Mouse (Mus musculus) naive thymus-derived CD4-positive, alpha-beta T cell, adult 2 months (primary cell): ENCODE measurements around the gene Rrp7a.

Experiments used
- DNase-seq: peaks from one replicate; pipeline ENCODE4 v3.0.0-alpha.2; 2011; ENCODE audit warnings: low read depth

Gene Rrp7a

DNA sequence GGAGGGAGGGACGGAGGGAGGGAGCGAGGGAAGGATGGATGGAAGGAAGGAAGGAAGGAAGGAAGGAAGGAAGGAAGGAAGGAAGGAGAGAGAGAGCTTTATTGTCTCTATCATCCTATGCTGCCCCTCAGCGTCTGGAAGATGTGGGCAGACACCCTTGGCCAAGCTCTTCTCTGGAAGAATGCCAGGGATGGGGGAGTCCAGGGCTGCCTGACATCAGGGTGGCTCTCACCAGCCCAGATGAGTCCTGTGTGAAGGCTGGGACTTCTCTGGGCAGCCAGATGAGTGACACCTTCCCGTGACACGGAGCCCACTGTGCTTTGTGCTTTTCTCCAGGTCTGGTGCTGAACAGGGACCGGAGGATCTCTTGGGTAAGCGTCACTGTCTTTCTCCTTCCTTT is 10.7 kb downstream of the Rrp7a start:
- no peak for DNase-seq

DNA sequence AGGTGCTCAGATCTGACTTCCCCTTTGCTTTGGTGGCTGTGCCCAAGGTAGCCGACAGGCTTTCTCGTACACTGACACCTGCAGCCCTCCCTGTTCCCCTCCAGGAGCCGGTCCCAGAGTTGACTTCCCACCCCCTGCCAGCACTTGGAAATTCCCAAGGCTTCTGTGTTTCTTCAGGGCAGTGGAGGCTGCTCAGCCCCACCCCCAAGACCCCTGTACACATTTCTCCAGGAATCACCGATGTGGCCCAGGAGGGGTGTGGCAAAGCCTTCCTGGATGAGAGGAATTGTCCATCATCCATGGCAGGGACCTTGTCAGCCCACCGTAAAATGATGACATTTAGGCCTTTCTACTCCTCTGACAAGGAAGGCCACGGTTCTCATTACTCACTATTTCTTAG is 11.3 kb downstream of the Rrp7a start:
- DNase-seq, result no peak

DNA sequence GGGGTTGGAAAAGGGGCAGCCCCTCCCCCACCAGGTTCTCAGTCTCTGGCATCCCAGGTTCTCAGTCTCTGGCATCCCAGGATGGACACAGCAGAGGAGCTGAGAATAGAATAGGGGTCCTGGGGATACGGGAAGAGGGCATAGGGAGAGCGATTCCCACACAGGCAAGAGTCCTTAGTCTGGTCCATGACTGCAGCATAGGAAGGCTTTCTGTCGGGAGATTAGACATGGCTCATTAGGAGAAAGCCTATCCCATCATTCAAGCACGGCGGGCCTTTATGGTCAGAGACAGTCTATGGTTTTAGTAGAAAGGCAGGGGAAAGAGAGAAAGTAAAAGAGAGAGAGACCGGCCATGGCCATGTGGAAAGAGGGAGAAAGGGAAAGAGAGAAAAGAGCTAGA is 14.8 kb downstream of the Rrp7a start:
- DNase-seq, result no peak

DNA sequence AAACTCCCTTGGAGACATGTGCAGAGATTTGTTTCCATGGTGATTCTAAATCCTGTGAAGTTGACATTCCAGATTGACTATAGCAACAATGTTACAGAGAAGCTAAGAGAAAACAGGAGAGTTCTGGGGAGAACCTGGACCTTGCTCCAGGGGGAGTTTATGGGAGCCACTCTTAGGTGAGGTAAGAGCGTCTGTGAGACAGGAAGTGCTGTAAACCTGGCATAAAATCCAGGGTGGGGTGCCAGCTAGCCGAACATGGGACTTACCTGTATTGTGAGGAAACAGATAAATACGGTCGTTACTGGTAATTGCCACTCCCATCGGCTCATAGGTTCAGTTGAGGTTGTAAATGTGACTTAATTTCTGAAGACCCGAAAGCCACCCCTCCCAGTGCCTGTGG is 16.2 kb downstream of the Rrp7a start:
- no peak for DNase-seq

DNA sequence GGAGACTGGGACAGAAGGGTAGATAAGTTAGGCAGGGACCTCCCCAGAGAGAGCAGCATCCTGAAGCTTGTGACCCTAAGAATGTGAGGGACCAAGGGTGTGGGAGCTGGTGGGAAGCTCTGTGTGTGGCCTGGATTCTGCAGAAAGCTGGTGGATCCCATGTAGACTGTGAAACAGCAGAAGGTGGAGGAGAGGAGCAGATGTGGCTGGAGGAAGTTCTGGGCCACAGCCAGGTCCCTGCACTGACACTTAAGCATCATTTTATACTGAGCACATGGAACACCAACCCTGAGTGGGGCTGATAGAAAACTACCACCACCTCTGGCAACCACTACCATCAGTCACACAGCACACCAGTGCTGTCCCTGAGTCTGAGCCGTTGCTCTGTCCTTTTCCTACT is 19.5 kb downstream of the Rrp7a start:
- no peak for DNase-seq

DNA sequence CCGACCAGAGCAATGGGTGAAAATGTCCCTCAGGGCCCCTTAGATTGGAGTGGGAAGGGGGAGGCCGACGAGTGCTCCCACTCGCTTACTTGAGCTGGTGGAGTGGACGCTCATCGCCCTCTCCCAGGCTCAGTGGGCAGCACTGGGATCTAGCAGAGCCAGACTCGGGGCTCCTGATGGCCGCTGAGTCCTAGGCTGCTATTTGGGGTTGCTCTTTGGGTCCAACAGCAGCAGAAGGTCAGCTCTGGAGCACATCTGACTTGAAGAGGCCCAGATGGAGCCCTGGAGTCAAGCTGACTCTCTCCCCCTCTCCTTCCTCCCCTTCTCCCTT is 22.3 kb downstream of the Rrp7a start:
- no peak for DNase-seq

DNA sequence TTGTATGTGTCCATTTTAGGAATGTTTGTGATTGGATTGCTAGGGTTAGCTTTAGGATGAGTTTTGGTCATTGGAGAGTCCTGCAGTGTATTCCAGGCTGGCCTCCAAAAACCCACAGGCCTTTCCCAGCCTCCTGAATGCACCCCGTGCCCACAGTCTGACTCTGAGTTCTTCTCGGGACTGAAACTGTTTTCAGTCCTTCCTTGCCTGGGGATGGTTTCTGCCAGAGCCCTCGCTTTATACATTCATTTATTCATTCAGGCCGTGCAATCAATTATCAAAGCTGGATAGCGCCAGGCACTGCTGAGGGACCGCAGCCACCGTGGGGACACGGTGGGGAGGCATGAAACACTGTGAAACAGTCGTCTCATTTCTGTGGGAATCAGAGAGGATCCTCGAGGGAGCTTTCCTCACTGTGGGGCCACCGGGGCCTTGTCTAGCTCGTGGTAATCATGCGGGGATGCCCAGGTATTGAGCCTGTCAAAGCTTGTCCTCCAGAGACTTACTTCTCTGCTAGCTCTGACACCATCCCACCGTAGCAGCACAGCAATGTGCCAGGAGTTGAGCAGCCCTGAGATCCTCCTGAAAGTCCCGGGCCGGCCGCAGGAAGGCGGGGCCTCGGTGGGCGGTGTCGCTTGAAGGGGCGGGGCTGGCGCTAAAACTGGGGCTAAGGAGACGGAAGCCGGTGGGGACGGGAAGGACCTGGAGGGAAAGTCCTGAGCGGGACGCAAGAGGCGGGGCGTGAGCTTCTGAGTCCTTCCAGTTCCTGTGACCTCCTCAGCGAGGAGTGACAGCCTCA is 22.9 kb downstream of the Rrp7a start:
- peak; percentile 91 for DNase-seq

DNA sequence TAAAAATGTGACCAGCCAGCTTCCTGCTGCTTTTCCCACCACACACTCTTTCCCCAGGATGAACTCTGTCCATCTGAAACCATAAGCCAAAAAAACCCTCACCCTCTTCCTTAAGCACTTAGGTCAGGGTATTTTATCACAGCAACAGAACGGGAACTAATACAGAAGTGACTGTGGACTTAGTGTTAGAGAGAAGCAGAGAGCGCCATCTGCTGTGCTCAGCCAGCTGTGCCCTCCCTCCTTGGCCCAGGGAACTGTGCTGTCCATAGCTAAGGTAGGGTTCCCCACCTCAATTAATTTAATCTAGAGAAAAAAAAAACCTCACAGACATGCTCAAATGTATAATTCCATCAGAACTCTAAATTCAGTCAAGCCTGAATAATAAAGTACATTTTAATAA is 26.7 kb downstream of the Rrp7a start:
- DNase-seq, result peak; percentile 62

DNA sequence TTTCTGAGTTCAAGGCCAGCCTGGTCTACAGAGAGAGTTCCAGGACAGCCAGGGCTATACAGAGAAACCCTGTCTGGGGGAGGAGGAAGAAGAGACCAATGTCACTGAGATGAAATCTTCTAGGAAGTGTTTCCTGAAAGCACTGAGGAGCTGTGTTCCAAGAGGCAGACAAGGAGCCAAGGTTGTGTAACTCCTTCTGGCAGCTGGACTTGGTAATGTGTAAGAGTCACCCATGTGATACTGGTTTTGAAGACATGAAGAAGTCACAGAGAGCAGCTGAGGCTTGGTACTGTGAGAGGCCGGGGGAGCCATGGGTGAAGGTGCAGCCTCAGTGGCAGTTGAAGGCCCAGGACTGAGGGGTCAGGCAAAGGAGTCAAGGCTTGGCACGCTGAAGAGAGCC is 28.9 kb downstream of the Rrp7a start:
- DNase-seq, result no peak

DNA sequence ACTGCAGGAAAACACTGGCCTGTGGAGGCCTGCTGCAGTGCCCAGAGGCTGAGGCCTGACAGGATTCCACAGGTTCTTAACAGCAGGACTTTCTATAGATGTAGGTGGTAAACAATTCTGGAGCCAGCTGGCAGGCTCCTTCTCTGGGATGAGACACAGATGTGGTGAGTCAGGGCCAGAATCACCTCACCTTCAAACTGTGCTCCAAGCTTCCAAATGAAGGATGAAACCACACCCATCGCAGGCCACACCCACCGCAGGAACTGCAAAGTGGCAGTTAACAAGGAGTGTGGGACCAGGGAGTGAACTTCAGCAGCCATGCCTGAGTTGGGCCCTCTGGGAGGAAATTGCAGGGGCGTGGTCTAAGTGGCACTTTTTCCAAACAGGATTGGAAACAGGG is 31.7 kb downstream of the Rrp7a start:
- DNase-seq, result no peak

DNA sequence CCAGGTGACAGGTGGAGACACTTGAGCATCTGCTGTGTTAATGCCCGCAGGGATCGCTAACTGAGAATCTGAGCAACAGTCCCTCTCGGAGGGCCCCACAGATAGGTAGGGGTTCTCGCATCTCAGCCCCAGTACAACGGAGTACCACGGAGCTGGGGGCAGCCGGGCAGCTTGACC is 33.3 kb downstream of the Rrp7a start, which contains the start of gene Serhl:
TSS of gene Serhl (plus strand) at position 78 of the 177 bp plus-strand sequence.
- no peak for DNase-seq

DNA sequence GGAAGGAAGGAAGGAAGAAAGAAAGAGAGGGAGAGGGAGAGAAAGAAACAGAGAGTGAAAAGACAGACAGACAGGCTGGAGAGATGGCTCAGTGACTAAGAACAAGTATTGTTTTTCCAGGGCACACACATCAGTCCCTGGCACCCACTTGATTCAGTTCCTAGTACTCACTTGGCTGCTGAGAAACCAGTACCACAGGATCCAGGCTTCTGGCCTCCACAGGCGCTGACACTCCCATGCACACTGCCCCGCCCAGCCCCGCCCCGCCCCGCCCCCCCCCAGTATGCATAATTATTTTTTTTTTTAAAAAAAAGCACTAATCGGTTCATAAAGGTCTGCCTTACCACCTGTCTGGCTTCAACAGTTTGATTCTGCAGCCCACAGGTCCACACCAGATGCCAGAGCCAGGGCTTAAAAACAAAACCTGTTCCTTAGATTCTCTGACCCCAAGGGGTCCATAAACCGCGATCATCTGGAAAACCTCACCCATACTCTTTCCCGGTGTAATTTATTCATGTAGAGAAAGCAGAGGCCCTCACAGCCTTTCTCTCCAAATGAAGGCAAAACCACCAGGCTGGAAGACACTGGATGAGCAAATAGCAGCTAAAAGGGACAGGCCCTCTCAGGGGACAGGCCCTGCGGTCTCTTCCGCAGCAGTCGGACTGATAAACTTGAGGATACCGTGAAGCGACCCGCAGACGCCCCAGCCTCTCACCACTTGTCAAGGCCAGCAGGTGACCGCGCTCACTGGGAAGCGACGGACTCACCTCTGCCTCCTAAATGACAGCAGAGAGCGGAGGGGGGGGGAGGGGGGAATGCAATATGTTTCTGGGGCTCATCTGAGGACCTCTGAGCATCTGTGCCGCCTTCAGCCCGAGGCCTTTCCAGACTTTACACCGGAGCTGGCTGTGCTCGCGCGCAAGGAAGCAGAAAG is 33.8 kb downstream of the Rrp7a start:
- no peak for DNase-seq

DNA sequence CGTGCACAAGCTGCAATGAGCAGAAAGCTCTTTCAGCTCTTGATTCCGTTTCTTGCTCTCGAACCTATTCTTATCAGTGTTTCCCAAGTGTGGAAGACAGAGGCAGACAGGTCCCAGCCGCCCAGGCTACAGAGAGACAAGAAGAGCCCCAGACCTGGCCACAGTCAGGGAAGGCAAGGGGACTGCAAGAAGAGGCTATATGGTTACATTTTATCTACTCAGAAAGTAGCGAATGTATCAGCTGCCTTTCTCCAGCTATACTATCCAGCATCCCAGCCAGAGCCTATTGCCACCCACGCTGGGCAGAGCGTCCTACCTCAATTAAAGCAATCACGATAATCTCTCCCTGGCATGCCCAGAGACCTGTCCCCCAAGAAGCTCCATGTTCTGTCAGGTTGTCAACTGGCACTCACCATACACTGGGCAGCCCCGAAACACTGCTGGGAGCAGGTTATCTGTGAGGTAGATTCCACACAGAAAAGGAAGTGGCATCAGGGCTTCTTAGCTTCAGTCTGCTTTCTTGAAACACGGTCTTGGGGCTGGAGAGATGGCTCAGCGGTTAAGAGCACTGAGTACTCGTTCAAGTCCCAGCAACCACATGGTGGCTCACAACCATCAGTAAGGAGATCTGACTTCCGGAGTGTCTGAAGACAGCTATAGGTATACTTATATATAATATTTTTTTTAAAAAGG is 35.8 kb downstream of the Rrp7a start:
- DNase-seq, result no peak

DNA sequence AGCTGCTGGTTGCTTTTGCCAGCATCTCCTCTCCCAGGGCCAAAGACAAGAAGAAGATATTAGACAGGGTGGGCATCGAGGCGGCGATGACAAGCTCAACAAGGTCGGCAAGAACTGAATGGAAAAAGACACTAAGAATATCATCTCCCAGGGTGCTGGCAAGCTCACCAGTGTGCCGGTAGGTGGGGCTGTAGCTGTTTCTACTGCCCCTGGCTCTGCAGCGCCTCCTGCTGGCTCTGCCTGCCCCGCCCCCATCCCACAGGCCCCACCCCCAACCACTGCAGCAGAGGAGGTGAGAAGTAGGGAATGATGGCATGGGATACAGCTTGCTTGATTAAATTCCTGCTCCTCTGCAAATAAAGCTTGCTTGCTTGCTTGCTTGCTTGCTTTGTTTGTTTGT is 36.7 kb downstream of the Rrp7a start:
- peak; percentile 80 for DNase-seq

DNA sequence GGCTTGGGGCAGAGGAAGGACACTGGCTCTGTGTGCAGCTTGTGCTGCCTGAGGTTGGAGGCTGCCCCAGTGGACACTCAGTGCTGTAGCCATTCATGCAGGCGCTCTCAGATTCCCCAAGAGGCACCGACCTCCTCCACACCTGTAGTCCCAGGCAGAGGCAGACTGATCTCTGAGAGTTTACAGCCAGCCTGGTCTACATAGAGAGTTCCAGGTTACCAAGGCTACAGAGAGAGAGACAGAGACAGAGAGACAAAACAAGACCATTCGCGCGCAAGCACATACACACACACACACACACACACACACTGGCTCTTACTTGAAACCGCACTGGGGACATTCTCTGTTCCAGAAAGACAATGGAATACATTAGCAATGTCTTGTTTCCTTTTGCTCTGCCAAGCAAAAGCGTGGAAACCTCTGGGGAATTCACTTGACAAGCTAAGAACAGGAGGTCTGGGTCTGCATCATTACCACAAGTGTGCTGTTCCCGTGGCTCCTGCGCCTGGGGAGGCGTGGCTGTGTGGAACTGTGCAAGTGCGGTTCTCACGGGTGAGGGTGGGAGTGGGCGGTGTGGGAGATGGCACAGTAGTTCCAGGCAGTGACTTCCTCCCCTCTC is 38.5 kb downstream of the Rrp7a start:
- DNase-seq, result peak; percentile 67

DNA sequence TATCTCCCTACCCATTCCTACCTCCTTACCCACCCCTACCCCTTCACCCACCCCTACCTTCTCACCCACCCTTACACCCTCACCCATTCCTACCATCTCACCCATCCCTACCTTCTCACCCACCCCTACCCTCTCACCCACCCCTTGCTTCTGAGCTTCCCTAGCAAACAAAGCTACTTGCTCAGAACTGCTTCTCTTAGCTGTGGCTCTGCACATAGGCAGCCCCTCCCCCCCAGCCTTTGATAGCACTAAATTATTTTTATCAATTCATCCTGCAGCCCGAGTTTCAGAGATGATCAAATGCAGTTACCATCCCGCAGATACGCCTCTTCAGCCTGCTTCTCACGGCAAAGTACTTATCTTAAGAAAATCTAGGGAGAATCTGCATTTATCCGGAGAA is 39.1 kb downstream of the Rrp7a start:
- no peak for DNase-seq

DNA sequence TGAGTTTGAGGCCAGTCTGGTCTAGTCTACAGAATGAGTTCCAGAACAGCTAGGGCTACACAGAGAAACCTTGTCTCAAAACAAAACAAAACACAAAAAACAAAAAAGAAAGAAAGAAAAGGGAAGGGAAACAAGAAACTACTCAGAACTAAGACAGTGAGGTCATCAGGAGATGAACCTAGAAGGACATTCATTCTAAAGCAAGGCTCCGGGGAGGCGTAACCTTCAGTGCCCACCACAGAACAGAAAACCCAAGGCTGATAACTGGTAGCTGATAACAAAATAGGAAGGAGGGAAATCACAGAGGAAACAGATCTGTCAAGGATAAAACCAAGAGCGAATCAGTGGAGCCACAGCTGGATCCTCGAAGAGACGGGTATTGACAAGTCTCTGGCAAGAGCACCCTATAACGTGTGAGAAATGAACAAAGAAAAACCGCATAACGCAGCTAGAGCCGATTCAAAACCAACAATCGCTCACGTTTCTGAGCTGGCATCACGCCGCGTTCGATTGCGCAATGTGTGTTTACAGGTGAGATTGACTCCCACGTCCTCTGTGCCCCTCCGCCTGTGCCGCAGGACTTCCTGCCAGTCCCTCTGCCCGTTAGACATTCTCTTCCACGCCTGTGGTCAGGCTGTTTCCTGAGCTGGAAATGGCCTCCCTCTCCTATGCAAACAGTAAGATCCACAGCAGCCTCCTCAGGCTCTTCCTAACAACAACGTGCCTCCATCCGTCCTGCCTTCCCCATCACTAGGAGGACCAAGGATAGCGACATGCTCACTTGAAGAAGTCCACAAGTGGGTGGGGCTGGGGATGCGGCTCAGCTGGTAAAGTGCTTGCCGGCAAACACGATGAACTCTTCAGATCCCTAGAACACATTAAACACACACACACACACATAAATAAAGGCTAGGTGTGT is 46.7 kb downstream of the Rrp7a start:
- peak; percentile 81 for DNase-seq

DNA sequence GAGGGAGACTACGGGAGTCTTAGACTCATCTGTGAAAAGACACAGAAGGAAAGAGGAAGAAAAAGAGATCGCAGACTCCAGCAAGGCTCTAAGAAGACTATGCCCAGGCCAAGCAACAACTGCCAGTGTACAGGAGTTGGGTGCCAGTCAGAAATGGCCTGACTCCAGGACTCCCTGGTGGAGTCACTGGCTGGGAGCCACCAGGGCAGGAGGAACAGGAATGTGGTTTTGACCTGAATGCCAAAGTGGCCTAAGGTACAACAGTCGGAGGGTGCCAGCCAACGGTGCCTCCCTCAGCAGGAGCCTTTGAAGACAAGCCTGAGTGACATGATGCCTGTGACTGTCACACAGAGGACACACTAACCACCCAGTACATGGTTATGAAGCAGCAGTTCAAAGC is 48.4 kb downstream of the Rrp7a start:
- DNase-seq, result no peak

DNA sequence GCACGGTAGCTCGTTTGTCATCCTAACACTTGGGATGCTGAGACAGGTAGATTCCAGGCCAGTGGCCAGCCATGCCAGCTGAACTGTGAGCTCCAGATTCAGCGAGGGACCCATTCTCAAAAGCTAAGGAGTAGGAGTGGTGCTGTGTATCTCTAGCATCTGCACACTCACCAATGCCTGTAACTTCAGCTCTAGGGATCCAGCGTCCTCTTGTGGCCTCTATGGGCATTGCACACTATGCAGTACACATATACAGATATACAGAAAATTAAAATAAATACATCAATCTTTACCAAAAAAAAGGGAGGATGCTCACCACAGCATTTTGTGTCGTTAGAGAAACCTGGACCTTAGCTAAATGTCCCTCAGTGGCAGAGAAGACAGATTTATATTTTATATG is 50.8 kb downstream of the Rrp7a start:
- DNase-seq, result no peak

DNA sequence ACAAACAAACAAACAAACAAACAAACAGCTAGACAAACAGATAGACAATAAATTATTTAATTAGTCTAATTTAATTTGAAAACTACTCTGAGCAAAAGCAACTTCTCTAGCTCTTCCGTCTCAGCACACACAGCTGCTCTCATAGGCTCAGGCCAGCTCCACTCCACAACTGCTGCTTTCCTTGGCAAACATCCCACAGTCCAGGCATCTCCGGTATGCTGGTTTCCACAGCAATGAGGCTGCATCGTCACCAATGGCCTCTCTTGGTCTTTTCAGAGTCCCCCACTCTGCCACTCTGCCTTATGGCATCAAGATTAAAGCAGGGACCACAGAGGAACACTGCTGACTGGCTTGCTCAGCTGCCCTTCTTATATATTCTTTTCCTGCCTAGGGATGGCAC is 51.7 kb downstream of the Rrp7a start:
- no peak for DNase-seq

DNA sequence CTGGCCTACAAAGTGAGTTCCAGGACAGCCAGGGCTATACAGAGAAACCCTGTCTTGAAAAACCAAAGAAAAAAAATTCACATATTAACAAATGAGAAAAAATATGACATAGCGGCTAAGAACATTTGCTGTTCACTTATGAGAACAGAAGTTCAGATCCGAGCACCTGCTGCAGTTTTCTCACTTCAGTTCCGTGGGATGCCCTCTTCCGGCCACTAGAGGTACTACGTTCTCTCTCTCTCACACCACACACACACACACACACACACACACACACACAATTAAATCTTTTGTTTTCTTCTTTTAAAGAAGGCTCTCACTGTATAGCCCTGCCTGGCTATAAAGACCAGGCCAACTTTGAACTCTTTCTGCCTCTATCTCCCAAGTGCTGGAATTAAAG is 54.3 kb downstream of the Rrp7a start:
- no peak for DNase-seq

DNA sequence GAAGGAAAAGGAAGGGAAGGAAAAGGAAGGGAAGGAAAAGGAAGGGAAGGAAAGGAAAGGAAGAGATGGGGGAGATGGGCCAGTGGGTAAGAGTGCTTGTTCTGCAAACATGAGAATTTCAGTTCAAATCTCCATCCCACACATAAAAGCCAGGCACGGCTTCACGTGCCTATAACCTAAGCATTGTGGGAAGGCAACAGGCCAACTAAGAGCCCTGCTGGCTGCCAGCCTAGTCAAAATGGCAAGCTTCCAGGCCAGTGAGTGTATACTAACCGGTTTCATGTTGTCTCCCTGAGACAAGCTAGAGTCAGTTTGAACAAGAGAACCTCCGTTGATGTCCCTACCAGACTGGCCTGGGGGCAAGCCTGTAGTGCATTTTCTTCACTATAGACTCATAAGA is 57.1 kb downstream of the Rrp7a start:
- no peak for DNase-seq
